Mouse (Mus musculus): Measurements from ENCODE around the gene Mbd6. TPM values are rescaled to one million over a fixed set of nuclear protein-coding genes. Genes with fewer than 3 reads are reported as not detected.

Gene Mbd6
- polyA plus RNA-seq, 1 experiment: 33.5 TPM

DNA sequence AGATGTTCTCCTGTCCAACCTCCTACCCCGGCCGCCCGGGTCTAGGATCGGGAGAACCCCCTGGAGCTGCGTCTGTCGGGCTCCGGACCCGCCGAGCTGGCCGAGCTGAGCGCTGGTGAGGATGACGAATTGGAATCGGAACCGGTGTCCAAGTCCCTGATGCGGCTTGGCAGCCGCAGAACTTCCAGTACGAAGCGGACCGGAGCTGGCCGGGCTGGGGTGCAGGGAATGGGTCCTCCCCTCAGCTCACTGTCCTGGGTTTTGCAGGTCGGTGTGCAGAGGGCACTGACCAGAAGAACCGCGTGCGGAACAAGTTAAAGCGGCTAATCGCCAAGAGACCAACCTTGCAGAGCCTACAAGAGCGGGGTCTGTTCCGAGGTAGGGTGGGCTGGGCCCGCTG is 38.0 kb upstream of the Mbd6 start:
- peaks cover 10% of the 10 kb centered on the region for H3K36me3 ChIP-seq (ENCODE audit: control insufficient read depth)
- peaks cover 52% of the 10 kb centered on the region for H3K27me3 ChIP-seq (ENCODE audit: control insufficient read depth)
- TF ChIP-seq GATA1 (IDR thresholded peaks at IDR 0.05; ENCODE audit: low read length) (no peak), TAL1 (IDR thresholded peaks at IDR 0.05; ENCODE audit: low read length) (no peak)

GRCm38 (mm10) chr10:127326017-127326801 is 37.4 kb upstream of the Mbd6 start:
- Histone ChIP-seq H3K27me3 (ENCODE audit: control insufficient read depth) (peaks cover 48% of the 10 kb centered on the region), H3K4me1 (ENCODE audit: control insufficient read depth) (peaks cover 47% of the 10 kb centered on the region), H3K4me3 (replicated peaks) (peak overlapping the region; percentile 68), H3K36me3 (ENCODE audit: control insufficient read depth) (peaks cover 10% of the 10 kb centered on the region), H3K9me3 (ENCODE audit: control insufficient read depth, low read length) (no peaks in the 10 kb centered on the region)
- TF ChIP-seq GATA1 (IDR thresholded peaks at IDR 0.05; ENCODE audit: low read length) (no peak), TAL1 (IDR thresholded peaks at IDR 0.05; ENCODE audit: low read length) (no peak)

More for the DNA sequence above, 38.0 kb upstream of the Mbd6 start:
- Histone ChIP-seq H3K9me3 (ENCODE audit: control insufficient read depth, low read length) (0 out of 2 replicates have a peak, but pooled peaks cover 2% of the 10 kb centered on the region), H3K4me3 (replicated peaks) (peak overlapping the region; percentile 68), H3K4me1 (ENCODE audit: control insufficient read depth) (peaks cover 50% of the 10 kb centered on the region)

DNA sequence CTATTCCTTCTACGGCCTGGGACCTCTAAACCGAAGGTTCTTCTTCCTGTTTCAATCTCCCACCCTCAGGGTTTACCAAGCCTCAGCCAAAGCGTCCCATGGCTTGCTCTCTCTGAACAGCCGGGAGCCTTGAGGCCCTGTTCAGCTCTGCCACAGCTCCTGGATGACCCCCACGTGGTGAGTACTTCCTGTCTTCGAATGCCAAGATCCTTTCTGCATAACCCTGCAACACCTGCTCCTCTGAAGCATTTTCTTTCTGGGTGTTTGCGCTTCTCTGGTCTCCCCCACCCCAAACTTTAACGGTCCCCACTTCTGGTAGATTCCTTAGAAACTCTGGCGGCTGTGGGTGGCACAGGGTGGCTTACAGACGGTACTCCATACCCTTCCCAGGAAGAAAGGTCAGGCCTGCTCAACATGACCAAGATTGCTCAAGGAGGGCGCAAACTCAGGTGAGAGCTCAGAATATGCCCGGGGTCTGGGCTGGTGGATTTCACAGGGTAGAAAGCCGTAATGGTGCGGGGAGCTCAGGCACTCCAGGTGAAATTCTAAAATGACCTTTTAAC is 36.7 kb upstream of the Mbd6 start:
- Histone ChIP-seq H3K27me3 (ENCODE audit: control insufficient read depth) (peaks cover 48% of the 10 kb centered on the region), H3K4me3 (replicated peaks) (peak overlapping the region; percentile 68), H3K4me1 (ENCODE audit: control insufficient read depth) (peaks cover 42% of the 10 kb centered on the region), H3K9me3 (ENCODE audit: control insufficient read depth, low read length) (no peaks in the 10 kb centered on the region), H3K36me3 (ENCODE audit: control insufficient read depth) (peaks cover 10% of the 10 kb centered on the region)
- no peak for TF ChIP-seq TAL1 (IDR thresholded peaks at IDR 0.05; ENCODE audit: low read length)
- TF ChIP-seq GATA1 (IDR thresholded peaks at IDR 0.05; ENCODE audit: low read length): no peak

GRCm38 (mm10) chr10:127324495-127324894 is 35.7 kb upstream of the Mbd6 start:
- TF ChIP-seq TAL1 (IDR thresholded peaks at IDR 0.05; ENCODE audit: low read length) (no peak), GATA1 (IDR thresholded peaks at IDR 0.05; ENCODE audit: low read length) (no peak)
- H3K4me1 ChIP-seq (ENCODE audit: control insufficient read depth): peaks cover 40% of the 10 kb centered on the region
- peaks cover 7% of the 10 kb centered on the region for H3K36me3 ChIP-seq (ENCODE audit: control insufficient read depth)
- no peak overlapping the region for H3K4me3 ChIP-seq (replicated peaks)
- H3K9me3 ChIP-seq (ENCODE audit: control insufficient read depth, low read length): no peaks in the 10 kb centered on the region
- H3K27me3 ChIP-seq (ENCODE audit: control insufficient read depth): peaks cover 48% of the 10 kb centered on the region

- no peaks in the 10 kb centered on the region for H3K36me3 ChIP-seq (ENCODE audit: control insufficient read depth)
- no peaks in the 10 kb centered on the region for H3K9me3 ChIP-seq (ENCODE audit: control insufficient read depth, low read length)
- H3K4me3 ChIP-seq (replicated peaks): no peak overlapping the region
- TF ChIP-seq GATA1 (IDR thresholded peaks at IDR 0.05; ENCODE audit: low read length) (no peak), TAL1 (IDR thresholded peaks at IDR 0.05; ENCODE audit: low read length) (no peak)
- peaks cover 40% of the 10 kb centered on the region for H3K4me1 ChIP-seq (ENCODE audit: control insufficient read depth)
- peaks cover 43% of the 10 kb centered on the region for H3K27me3 ChIP-seq (ENCODE audit: control insufficient read depth)
Observed at GRCm38 (mm10) chr10:127323131-127323855, 34.5 kb upstream of the Mbd6 start.

DNA sequence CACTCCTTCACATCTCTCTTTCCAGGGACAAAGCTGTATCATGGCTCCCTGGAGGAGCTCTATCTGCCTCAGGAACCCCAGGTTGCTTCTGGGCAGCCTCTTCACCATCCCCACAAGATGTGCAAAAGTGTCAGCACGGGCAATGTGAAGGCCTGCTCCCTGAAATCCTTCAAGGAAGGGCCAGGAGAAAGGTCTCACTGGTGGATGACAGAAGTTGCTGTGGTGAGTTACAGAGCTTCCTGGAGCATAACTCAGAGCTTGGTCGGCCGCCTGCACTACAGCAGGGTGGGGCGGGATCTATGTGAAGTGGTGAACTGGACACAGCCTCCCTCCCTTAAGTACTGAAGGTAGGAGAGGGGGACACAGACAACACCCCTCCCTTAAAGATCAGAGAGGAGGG is 33.9 kb upstream of the Mbd6 start:
- no peaks in the 10 kb centered on the region for H3K36me3 ChIP-seq (ENCODE audit: control insufficient read depth)
- peaks cover 47% of the 10 kb centered on the region for H3K4me1 ChIP-seq (ENCODE audit: control insufficient read depth)
- H3K9me3 ChIP-seq (ENCODE audit: control insufficient read depth, low read length): no peaks in the 10 kb centered on the region
- TF ChIP-seq GATA1 (IDR thresholded peaks at IDR 0.05; ENCODE audit: low read length): no peak
- no peak for TF ChIP-seq TAL1 (IDR thresholded peaks at IDR 0.05; ENCODE audit: low read length)
- H3K27me3 ChIP-seq (ENCODE audit: control insufficient read depth): peaks cover 39% of the 10 kb centered on the region
- no peak overlapping the region for H3K4me3 ChIP-seq (replicated peaks)

DNA sequence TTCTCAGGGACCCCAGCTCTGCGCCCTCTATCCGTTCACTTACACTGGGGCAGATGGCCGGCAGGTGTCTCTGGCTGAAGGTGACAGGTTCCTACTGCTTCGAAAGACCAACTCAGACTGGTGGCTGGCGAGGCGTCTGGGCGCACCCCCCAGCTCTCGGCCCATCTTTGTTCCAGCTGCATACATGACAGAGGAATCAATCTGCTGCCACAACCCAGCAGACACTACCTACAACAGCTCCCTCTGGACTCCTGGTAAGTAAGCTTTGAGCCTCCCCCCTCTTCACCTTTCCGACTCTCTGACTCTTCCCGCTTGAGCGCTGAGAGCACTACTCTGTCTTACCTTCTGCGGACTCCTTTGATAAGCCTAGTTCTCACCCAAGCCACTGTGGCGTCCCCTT is 33.4 kb upstream of the Mbd6 start:
- H3K27me3 ChIP-seq (ENCODE audit: control insufficient read depth): peaks cover 34% of the 10 kb centered on the region
- no peaks in the 10 kb centered on the region for H3K36me3 ChIP-seq (ENCODE audit: control insufficient read depth)
- H3K4me1 ChIP-seq (ENCODE audit: control insufficient read depth): peaks cover 51% of the 10 kb centered on the region
- no peaks in the 10 kb centered on the region for H3K9me3 ChIP-seq (ENCODE audit: control insufficient read depth, low read length)
- TF ChIP-seq TAL1 (IDR thresholded peaks at IDR 0.05; ENCODE audit: low read length): no peak
- TF ChIP-seq GATA1 (IDR thresholded peaks at IDR 0.05; ENCODE audit: low read length): no peak
- H3K4me3 ChIP-seq (replicated peaks): no peak overlapping the region

DNA sequence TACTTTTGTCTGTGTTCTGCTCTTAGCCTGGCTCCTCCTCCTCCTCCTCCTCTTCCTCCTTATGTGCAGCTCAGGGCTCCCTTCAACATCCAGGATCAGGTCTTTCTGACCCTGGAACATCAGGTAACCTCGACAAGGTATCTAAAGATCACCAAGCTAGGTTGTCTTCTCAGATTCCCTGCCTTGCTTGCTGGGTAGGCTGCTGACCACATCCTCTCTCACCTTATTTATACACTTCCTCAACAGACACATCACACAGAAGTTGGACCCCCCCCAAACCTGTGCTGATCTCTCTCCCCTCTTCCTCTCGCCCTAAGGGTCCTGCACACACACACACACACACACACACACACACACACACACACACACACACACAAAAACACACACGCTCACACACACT is 32.8 kb upstream of the Mbd6 start, which contains the start of gene Arhgap9:
TSS of gene Arhgap9 (plus strand) at position 344 of the 400 bp plus-strand sequence.
- Histone ChIP-seq H3K36me3 (ENCODE audit: control insufficient read depth) (no peaks in the 10 kb centered on the region), H3K27me3 (ENCODE audit: control insufficient read depth) (peaks cover 28% of the 10 kb centered on the region), H3K4me3 (replicated peaks) (no peak within 1 kb of the TSS), H3K4me1 (ENCODE audit: control insufficient read depth) (peaks cover 50% of the 10 kb centered on the region), H3K9me3 (ENCODE audit: control insufficient read depth, low read length) (no peaks in the 10 kb centered on the region)
- TF ChIP-seq TAL1 (IDR thresholded peaks at IDR 0.05; ENCODE audit: low read length): no peak
- no peak for TF ChIP-seq GATA1 (IDR thresholded peaks at IDR 0.05; ENCODE audit: low read length)

DNA sequence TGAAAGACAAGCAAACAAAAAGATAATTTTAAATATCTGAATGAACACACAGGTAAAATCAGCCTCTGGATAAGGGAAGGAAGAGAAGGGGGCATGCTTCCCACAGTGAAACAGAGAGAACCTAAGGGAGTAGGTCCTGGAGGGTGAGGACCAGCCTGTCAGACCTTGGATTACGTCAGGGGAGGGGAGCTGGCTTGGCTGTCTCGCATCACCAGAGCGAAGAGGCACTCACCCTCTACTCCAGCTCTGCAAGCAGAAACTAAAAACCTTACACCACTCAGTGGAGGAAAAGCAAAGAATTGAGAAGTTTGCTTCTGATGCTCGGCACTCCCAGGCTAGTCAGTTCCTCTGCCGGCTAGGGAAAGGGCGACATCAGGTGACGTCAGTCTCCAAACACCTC is 31.2 kb upstream of the Mbd6 start:
- TF ChIP-seq GATA1 (IDR thresholded peaks at IDR 0.05; ENCODE audit: low read length) (no peak), TAL1 (IDR thresholded peaks at IDR 0.05; ENCODE audit: low read length) (no peak)
- peaks cover 13% of the 10 kb centered on the region for H3K27me3 ChIP-seq (ENCODE audit: control insufficient read depth)
- H3K36me3 ChIP-seq (ENCODE audit: control insufficient read depth): no peaks in the 10 kb centered on the region
- H3K9me3 ChIP-seq (ENCODE audit: control insufficient read depth, low read length): no peaks in the 10 kb centered on the region
- no peak overlapping the region for H3K4me3 ChIP-seq (replicated peaks)
- H3K4me1 ChIP-seq (ENCODE audit: control insufficient read depth): peaks cover 39% of the 10 kb centered on the region

Measured in erythroblast, embryonic 14.5 days (primary cell).